Mouse (Mus musculus): ENCODE results near the gene Efhd1. TPM values are rescaled to one million over a fixed set of nuclear protein-coding genes. Genes with fewer than 3 reads are reported as not detected.

Gene Efhd1
- 1.9 and 2.2 TPM in 2 replicates for polyA plus RNA-seq (2011; ENCODE audit: insufficient read depth, insufficient read length, low read depth, missing spikeins)

GRCm38 (mm10) chr1:87264134-87265006, at the start of gene Efhd1:
Efhd1 (plus strand) TSS chr1:87264363.
- Histone ChIP-seq H3K9me3 (replicated peaks; ENCODE audit: control insufficient read depth, insufficient read depth, low read length, poor library complexity, severe bottlenecking) (no peaks in the 10 kb centered on the region), H3K27ac (ENCODE audit: insufficient read depth, low read length) (no peak within 1 kb of the TSS), H3K9ac (ENCODE audit: low read depth, poor library complexity, severe bottlenecking) (peak within 1 kb of the TSS; percentile 64), H3K27me3 (ENCODE audit: control insufficient read depth, insufficient read depth, low read length, poor library complexity, severe bottlenecking) (peaks cover 22% of the 10 kb centered on the region), H3K36me3 (ENCODE audit: control insufficient read depth, insufficient read depth, low read length, poor library complexity, severe bottlenecking) (no peaks in the 10 kb centered on the region), H3K4me1 (ENCODE audit: control insufficient read depth, insufficient read depth, low read length) (peaks cover 1% of the 10 kb centered on the region), H3K4me3 (ENCODE audit: low read depth, low read length) (peak within 1 kb of the TSS; percentile 80)
- TF ChIP-seq EP300 (IDR thresholded peaks at IDR 0.05; ENCODE audit: insufficient read depth, low read depth, low read length) (no peak), POLR2A (IDR thresholded peaks at IDR 0.05; ENCODE audit: insufficient read depth, low read length) (no peak), CTCF (IDR thresholded peaks at IDR 0.05; ENCODE audit: low read depth, low read length) (no peak)

GRCm38 (mm10) chr1:87214748-87215147, 49.4 kb upstream of the Efhd1 start:
- TF ChIP-seq CTCF (IDR thresholded peaks at IDR 0.05; ENCODE audit: low read depth, low read length) (no peak), POLR2A (IDR thresholded peaks at IDR 0.05; ENCODE audit: insufficient read depth, low read length) (no peak)
- no peaks in the 10 kb centered on the region for H3K9me3 ChIP-seq (replicated peaks; ENCODE audit: control insufficient read depth, insufficient read depth, low read length, poor library complexity, severe bottlenecking)
- H3K4me1 ChIP-seq (ENCODE audit: control insufficient read depth, insufficient read depth, low read length): no peaks in the 10 kb centered on the region
- peaks cover 14% of the 10 kb centered on the region for H3K36me3 ChIP-seq (ENCODE audit: control insufficient read depth, insufficient read depth, low read length, poor library complexity, severe bottlenecking)
- H3K27ac ChIP-seq (ENCODE audit: insufficient read depth, low read length): 0 out of 2 replicates have a peak overlapping the region, but pooled peaks have one; percentile 3
- H3K9ac ChIP-seq (ENCODE audit: low read depth, poor library complexity, severe bottlenecking): peak overlapping the region; percentile 88
- H3K27me3 ChIP-seq (ENCODE audit: control insufficient read depth, insufficient read depth, low read length, poor library complexity, severe bottlenecking): no peaks in the 10 kb centered on the region
- H3K4me3 ChIP-seq (ENCODE audit: low read depth, low read length): peak overlapping the region; percentile 98

GRCm38 (mm10) chr1:87217938-87218337, 46.2 kb upstream of the Efhd1 start:
- Histone ChIP-seq H3K27me3 (ENCODE audit: control insufficient read depth, insufficient read depth, low read length, poor library complexity, severe bottlenecking) (no peaks in the 10 kb centered on the region), H3K27ac (ENCODE audit: insufficient read depth, low read length) (peak overlapping the region; percentile 86), H3K9me3 (replicated peaks; ENCODE audit: control insufficient read depth, insufficient read depth, low read length, poor library complexity, severe bottlenecking) (peaks cover 4% of the 10 kb centered on the region), H3K9ac (ENCODE audit: low read depth, poor library complexity, severe bottlenecking) (peak overlapping the region; percentile 20; the same call in 1 of the 2 replicates), H3K36me3 (ENCODE audit: control insufficient read depth, insufficient read depth, low read length, poor library complexity, severe bottlenecking) (peaks cover 45% of the 10 kb centered on the region), H3K4me1 (ENCODE audit: control insufficient read depth, insufficient read depth, low read length) (no peaks in the 10 kb centered on the region), H3K4me3 (ENCODE audit: low read depth, low read length) (no peak overlapping the region)
- TF ChIP-seq POLR2A (IDR thresholded peaks at IDR 0.05; ENCODE audit: insufficient read depth, low read length) (no peak), EP300 (IDR thresholded peaks at IDR 0.05; ENCODE audit: insufficient read depth, low read depth, low read length) (no peak), CTCF (IDR thresholded peaks at IDR 0.05; ENCODE audit: low read depth, low read length) (peak; percentile 32)

GRCm38 (mm10) chr1:87225739-87226138, 38.4 kb upstream of the Efhd1 start:
- Histone ChIP-seq H3K4me1 (ENCODE audit: control insufficient read depth, insufficient read depth, low read length) (peaks cover 18% of the 10 kb centered on the region), H3K9me3 (replicated peaks; ENCODE audit: control insufficient read depth, insufficient read depth, low read length, poor library complexity, severe bottlenecking) (peaks cover 4% of the 10 kb centered on the region), H3K4me3 (ENCODE audit: low read depth, low read length) (peak overlapping the region; percentile 40; the same call in 1 of the 2 replicates), H3K9ac (ENCODE audit: low read depth, poor library complexity, severe bottlenecking) (peak overlapping the region; percentile 44), H3K27ac (ENCODE audit: insufficient read depth, low read length) (peak overlapping the region; percentile 97), H3K36me3 (ENCODE audit: control insufficient read depth, insufficient read depth, low read length, poor library complexity, severe bottlenecking) (peaks cover 68% of the 10 kb centered on the region), H3K27me3 (ENCODE audit: control insufficient read depth, insufficient read depth, low read length, poor library complexity, severe bottlenecking) (no peaks in the 10 kb centered on the region)
- TF ChIP-seq CTCF (IDR thresholded peaks at IDR 0.05; ENCODE audit: low read depth, low read length): no peak
- peak; percentile 68; the same call in 1 of the 2 replicates for TF ChIP-seq EP300 (IDR thresholded peaks at IDR 0.05; ENCODE audit: insufficient read depth, low read depth, low read length)
- TF ChIP-seq POLR2A (IDR thresholded peaks at IDR 0.05; ENCODE audit: insufficient read depth, low read length): no peak

GRCm38 (mm10) chr1:87226409-87227159, 37.6 kb upstream of the Efhd1 start:
- H3K4me1 ChIP-seq (ENCODE audit: control insufficient read depth, insufficient read depth, low read length): peaks cover 19% of the 10 kb centered on the region
- peak overlapping the region; percentile 97 for H3K27ac ChIP-seq (ENCODE audit: insufficient read depth, low read length)
- H3K4me3 ChIP-seq (ENCODE audit: low read depth, low read length): no peak overlapping the region; the same call in 1 of the 2 replicates
- H3K27me3 ChIP-seq (ENCODE audit: control insufficient read depth, insufficient read depth, low read length, poor library complexity, severe bottlenecking): no peaks in the 10 kb centered on the region
- H3K36me3 ChIP-seq (ENCODE audit: control insufficient read depth, insufficient read depth, low read length, poor library complexity, severe bottlenecking): peaks cover 60% of the 10 kb centered on the region
- H3K9me3 ChIP-seq (replicated peaks; ENCODE audit: control insufficient read depth, insufficient read depth, low read length, poor library complexity, severe bottlenecking): peaks cover 2% of the 10 kb centered on the region
- TF ChIP-seq EP300 (IDR thresholded peaks at IDR 0.05; ENCODE audit: insufficient read depth, low read depth, low read length) (peak; percentile 72), POLR2A (IDR thresholded peaks at IDR 0.05; ENCODE audit: insufficient read depth, low read length) (no peak)
- no peak overlapping the region for H3K9ac ChIP-seq (ENCODE audit: low read depth, poor library complexity, severe bottlenecking)

Measured in ES-Bruce4 (cell line).